Mouse (Mus musculus) thymus, adult 2 months (tissue): ENCODE data around the gene Csmd2.

ENCODE experiments used
- CTCF ChIP-seq: fragments of 200-500 bp; IDR thresholded peaks from 2 replicates; pipeline ENCODE4 v1.5.1; 2012; ENCODE audit warnings: mild to moderate bottlenecking, control low read depth, low read length, moderate library complexity, borderline replicate concordance; ENCODE audit not compliant: control insufficient read depth, poor library complexity, insufficient read depth; ENCODE audit errors: extremely low read depth
- POLR2A ChIP-seq: fragments of 200-500 bp; IDR thresholded peaks from 2 replicates; pipeline ENCODE4 v1.6.1; 2012; ENCODE audit warnings: mild to moderate bottlenecking, low read length, control low read depth, moderate library complexity; ENCODE audit not compliant: control insufficient read depth, poor library complexity, insufficient read depth; ENCODE audit errors: extremely low read depth

- TF ChIP-seq POLR2A (no peak), CTCF (no peak)
Measured at GRCm38 (mm10) chr4:128269261-128269875, 281.7 kb downstream of the Csmd2 start.
